Mouse (Mus musculus): Measurements from ENCODE around the gene Jaml.

DNA sequence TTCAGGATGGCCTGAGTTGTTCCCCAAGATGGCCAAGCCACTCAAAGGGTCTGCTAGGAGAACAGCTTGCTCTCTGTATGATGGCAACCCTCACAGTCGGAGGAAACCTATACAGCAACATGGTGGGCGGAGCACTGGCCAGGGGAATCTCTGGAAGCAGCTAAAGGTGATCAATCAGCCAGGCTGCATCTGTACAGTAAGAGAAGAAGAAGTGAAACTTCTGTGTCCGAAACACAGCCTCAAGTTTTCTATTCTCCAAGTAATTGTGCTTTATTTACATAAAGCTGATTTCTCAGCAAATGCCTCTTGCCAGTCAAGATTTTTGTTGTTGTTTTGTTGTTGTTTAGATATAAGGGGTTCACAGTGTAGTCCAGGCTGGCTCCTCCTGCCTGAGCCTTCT is 1.1 kb upstream of the Jaml start:
- TF ChIP-seq CTCF (IDR thresholded peaks at IDR 0.05; ENCODE audit: low read depth) (no peak), EP300 (IDR thresholded peaks at IDR 0.05; ENCODE audit: low read depth) (no peak)

Data from liver, postnatal 0 days (tissue).